Mouse (Mus musculus): ENCODE data around the gene Tuba1c. TPM values are rescaled to one million over a fixed set of nuclear protein-coding genes. Genes with fewer than 3 reads are reported as not detected.

Gene Tuba1c
- total and polyA plus RNA-seq, 3 experiments, result 129 to 163 TPM; not detected in 1

DNA sequence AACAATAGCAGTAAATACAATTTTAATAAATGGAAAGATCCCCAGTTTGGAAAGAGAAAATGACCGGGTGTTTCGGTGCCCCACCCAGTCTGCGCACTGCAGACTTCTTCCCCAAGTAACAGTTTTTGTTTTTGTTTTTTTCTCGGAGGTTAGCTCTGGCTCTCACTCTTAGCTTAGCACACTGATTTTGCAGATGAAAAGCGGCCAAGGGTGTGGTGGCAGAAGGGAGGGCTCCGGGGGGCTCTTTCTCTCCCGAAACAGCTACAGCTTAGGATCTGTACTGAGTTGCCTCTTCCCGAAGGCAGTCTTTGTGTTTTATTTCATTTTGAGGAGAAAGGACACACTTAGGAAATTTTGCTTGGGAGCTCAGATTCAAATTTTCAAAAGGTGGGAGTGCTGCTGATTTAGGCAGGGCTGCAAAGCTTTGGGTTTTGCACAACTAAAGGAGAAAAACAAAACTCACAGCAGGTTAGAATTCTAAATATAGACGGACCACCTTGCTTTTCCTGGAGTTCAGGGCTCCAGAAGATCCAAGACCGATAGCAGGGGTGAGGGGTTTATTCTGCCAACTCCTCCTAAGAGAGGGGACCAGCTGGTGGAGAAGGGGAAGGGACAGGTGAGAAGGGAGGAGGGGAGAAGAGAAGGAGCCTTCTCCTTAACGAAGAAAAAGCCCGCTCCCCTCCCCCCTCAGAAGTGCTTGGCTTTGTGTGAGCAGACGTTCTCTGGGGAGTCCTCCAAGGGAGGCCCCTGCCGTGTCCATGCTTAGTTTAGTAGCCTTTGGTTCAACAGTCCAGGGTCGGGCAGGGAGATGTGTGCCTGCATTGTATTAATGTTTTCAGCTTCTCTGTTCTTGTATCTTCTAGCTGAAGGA, 38.8 kb upstream of the Tuba1c start:
- H3K4me3 ChIP-seq (ENCODE audit: control insufficient read depth in 1 of 2, insufficient read depth in 1 of 2, low read depth in 2 of 2, low read length in 2 of 2), result no peak overlapping the region
- TF ChIP-seq EP300 (IDR thresholded peaks at IDR 0.05; ENCODE audit: low read depth in 1 of 2, low read length in 2 of 2) (no peak), GATA1 (IDR thresholded peaks at IDR 0.05; ENCODE audit: low read depth, low read length) (no peak), USF2 (IDR thresholded peaks at IDR 0.05; ENCODE audit: borderline replicate concordance in 1 of 2, insufficient read depth in 1 of 2, low read depth in 1 of 2, low read length in 2 of 2) (no peak), USF1 (IDR thresholded peaks at IDR 0.05; ENCODE audit: low read depth, low read length) (no peak), MXI1 (IDR thresholded peaks at IDR 0.05; ENCODE audit: low read depth, low read length) (no peak), CTCF (IDR thresholded peaks at IDR 0.05 in 2 of 3, conservative IDR thresholded peaks at IDR 0.05 in 1 of 3; ENCODE audit: control insufficient read depth in 1 of 3, insufficient read depth in 1 of 3, low read depth in 2 of 3, low read length in 3 of 3, poor library complexity in 1 of 3, severe bottlenecking in 1 of 3) (no peak), ZKSCAN1 (IDR thresholded peaks at IDR 0.05; ENCODE audit: low read depth, low read length) (no peak), CHD2 (IDR thresholded peaks at IDR 0.05; ENCODE audit: low read length) (no peak), MAX (IDR thresholded peaks at IDR 0.05; ENCODE audit: low read length) (no peak), TBP (IDR thresholded peaks at IDR 0.05; ENCODE audit: low read depth, low read length) (no peak)
- peaks cover 3% of the 10 kb centered on the region; the same call in 1 of the 2 replicates for H3K79me2 ChIP-seq (ENCODE audit: control insufficient read depth, insufficient read depth, low read length, poor library complexity)
- no peaks in the 10 kb centered on the region for H3K9me3 ChIP-seq (replicated peaks; ENCODE audit: insufficient read depth, low read length)
- H3K27me3 ChIP-seq (ENCODE audit: control insufficient read depth in 1 of 2, insufficient read depth in 2 of 2, low read length in 2 of 2), result no peaks in the 10 kb centered on the region
- no peak overlapping the region for H3K27ac ChIP-seq (ENCODE audit: control insufficient read depth, low read depth, low read length)
- no peak overlapping the region for H3K9ac ChIP-seq (ENCODE audit: control insufficient read depth, low read depth, low read length, poor library complexity, severe bottlenecking)
- DNase-seq (ENCODE audit: low read depth, low spot score), result no peak
- H3K36me3 ChIP-seq (ENCODE audit: control insufficient read depth in 1 of 2, insufficient read depth in 2 of 2, low read length in 2 of 2), result peaks cover 0 to 6% of the 10 kb centered on the region in 2 experiments; a peak in 1 of 4 replicates
- peaks cover 3 to 13% of the 10 kb centered on the region in 2 experiments for H3K4me1 ChIP-seq (ENCODE audit: control insufficient read depth in 1 of 2, insufficient read depth in 2 of 2, low read length in 2 of 2)

DNA sequence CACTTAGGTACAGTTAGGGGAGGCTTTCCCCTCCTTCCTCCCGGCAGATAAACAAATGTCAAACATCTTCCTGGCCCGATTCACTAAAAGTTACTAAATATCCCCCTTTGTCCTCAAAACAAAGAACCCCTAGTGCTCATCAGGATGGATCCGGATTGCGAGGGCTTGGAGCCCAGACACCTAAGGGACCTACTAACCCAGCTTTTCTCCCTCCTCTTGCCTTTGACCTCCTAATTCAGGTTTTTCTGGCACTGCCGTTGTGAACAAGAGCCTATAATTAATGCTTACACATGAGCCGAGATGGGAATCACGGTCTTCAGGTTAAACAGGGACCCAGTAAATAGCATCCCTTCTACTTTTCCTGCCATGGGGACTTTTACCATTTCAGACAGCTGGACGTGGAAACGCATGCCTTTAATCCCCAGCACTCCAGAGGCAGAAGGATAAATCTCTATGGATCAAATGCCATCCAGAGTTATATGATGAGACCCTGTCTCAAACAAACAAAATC, 38.1 kb upstream of the Tuba1c start:
- TF ChIP-seq ZC3H11A (IDR thresholded peaks at IDR 0.05; ENCODE audit: low read depth, low read length), result no peak
- no peak for TF ChIP-seq TAL1 (IDR thresholded peaks at IDR 0.05; ENCODE audit: low read length)
- no peak for TF ChIP-seq NELFE (IDR thresholded peaks at IDR 0.05; ENCODE audit: low read depth, low read length)
- TF ChIP-seq POLR2AphosphoS2 (IDR thresholded peaks at IDR 0.05; ENCODE audit: low read length), result no peak
- no peak for TF ChIP-seq E2F4 (IDR thresholded peaks at IDR 0.05; ENCODE audit: borderline replicate concordance, low read depth, low read length)
- no peak for TF ChIP-seq JUND (IDR thresholded peaks at IDR 0.05; ENCODE audit: low read depth, low read length)
- TF ChIP-seq POLR2A (IDR thresholded peaks at IDR 0.05; ENCODE audit: control insufficient read depth in 1 of 2, insufficient read depth in 1 of 2, low read depth in 1 of 2, low read length in 2 of 2, poor library complexity in 1 of 2), result no peak
- TF ChIP-seq ELF1 (IDR thresholded peaks at IDR 0.05; ENCODE audit: low read depth, low read length), result no peak
- no peak for TF ChIP-seq MEF2A (IDR thresholded peaks at IDR 0.05; ENCODE audit: extremely low read depth, insufficient replicate concordance, low read depth, low read length, poor library complexity, severe bottlenecking)
- TF ChIP-seq MXI1 (IDR thresholded peaks at IDR 0.05; ENCODE audit: low read depth, low read length), result no peak
- no peak for TF ChIP-seq USF2 (IDR thresholded peaks at IDR 0.05; ENCODE audit: borderline replicate concordance in 1 of 2, insufficient read depth in 1 of 2, low read depth in 1 of 2, low read length in 2 of 2)
- no peak for TF ChIP-seq USF1 (IDR thresholded peaks at IDR 0.05; ENCODE audit: low read depth, low read length)
- no peak for TF ChIP-seq HCFC1 (IDR thresholded peaks at IDR 0.05; ENCODE audit: low read depth, low read length)
- no peak for TF ChIP-seq GATA1 (IDR thresholded peaks at IDR 0.05; ENCODE audit: low read depth, low read length)
- TF ChIP-seq ZKSCAN1 (IDR thresholded peaks at IDR 0.05; ENCODE audit: low read depth, low read length), result no peak
- TF ChIP-seq SMC3 (IDR thresholded peaks at IDR 0.05; ENCODE audit: low read depth, low read length), result no peak
- TF ChIP-seq CTCF (IDR thresholded peaks at IDR 0.05 in 2 of 3, conservative IDR thresholded peaks at IDR 0.05 in 1 of 3; ENCODE audit: control insufficient read depth in 1 of 3, insufficient read depth in 1 of 3, low read depth in 2 of 3, low read length in 3 of 3, poor library complexity in 1 of 3, severe bottlenecking in 1 of 3), result no peak
- TF ChIP-seq UBTF (IDR thresholded peaks at IDR 0.05; ENCODE audit: borderline replicate concordance, insufficient read depth, low read depth, low read length), result no peak
- Histone ChIP-seq H3K4me1 (ENCODE audit: control insufficient read depth in 1 of 2, insufficient read depth in 2 of 2, low read length in 2 of 2) (peaks cover 3 to 13% of the 10 kb centered on the region in 2 experiments), H3K36me3 (ENCODE audit: control insufficient read depth in 1 of 2, insufficient read depth in 2 of 2, low read length in 2 of 2) (peaks cover 0 to 6% of the 10 kb centered on the region in 2 experiments; a peak in 1 of 4 replicates), H3K27me3 (ENCODE audit: control insufficient read depth in 1 of 2, insufficient read depth in 2 of 2, low read length in 2 of 2) (no peaks in the 10 kb centered on the region), H3K27ac (ENCODE audit: control insufficient read depth, low read depth, low read length) (no peak overlapping the region), H3K79me2 (ENCODE audit: control insufficient read depth, insufficient read depth, low read length, poor library complexity) (peaks cover 3% of the 10 kb centered on the region; the same call in 1 of the 2 replicates), H3K9ac (ENCODE audit: control insufficient read depth, low read depth, low read length, poor library complexity, severe bottlenecking) (no peak overlapping the region; the same call in 1 of the 2 replicates), H3K4me3 (ENCODE audit: control insufficient read depth in 1 of 2, insufficient read depth in 1 of 2, low read depth in 2 of 2, low read length in 2 of 2) (no peak overlapping the region), H3K9me3 (replicated peaks; ENCODE audit: insufficient read depth, low read length) (no peaks in the 10 kb centered on the region)
- DNase-seq (ENCODE audit: low read depth, low spot score), result no peak
